Mouse (Mus musculus): ENCODE results near the gene Olfr904.

- TF ChIP-seq POLR2A (IDR thresholded peaks at IDR 0.05; ENCODE audit: low read depth, low read length), result no peak
- TF ChIP-seq CTCF (IDR thresholded peaks at IDR 0.05; ENCODE audit: extremely low read depth, insufficient read length, insufficient replicate concordance, low read depth, low read length), result no peak
Observed at GRCm38 (mm10) chr9:38462844-38463243, at the start of gene Olfr904.

Data from small intestine, adult 2 months (tissue).